Mouse (Mus musculus) spleen, postnatal 0 days (tissue): ENCODE data around the gene Mdga2. TPM values are rescaled to one million over a fixed set of nuclear protein-coding genes. Genes with fewer than 3 reads are reported as not detected.

Source experiments
- polyA plus RNA-seq: library from polyadenylated mRNA; unstranded; fragments of >200 nt; fragmentation: Nextera tagmentation; extraction: Ambion mirVana; gene quantifications from 2 replicates; pipeline ENCODE4 v1.2.1, GENCODE M21; 2015

Gene Mdga2
- 0.12 and 0.17 TPM in 2 replicates for polyA plus RNA-seq

GRCm38 (mm10) chr12:67222221-67223025 is at the start of gene Mdga2:
Gene Mdga2, minus strand, starts transcription at chr12:67222549.

